Mouse (Mus musculus): ENCODE measurements around the gene Tef. TPM values are rescaled to one million over a fixed set of nuclear protein-coding genes. Genes with fewer than 3 reads are reported as not detected.

Tef gene
- total and polyA plus RNA-seq, 3 experiments = 12.3 to 21.7 TPM; not detected in 1

- no peak for TF ChIP-seq UBTF (IDR thresholded peaks at IDR 0.05; ENCODE audit: borderline replicate concordance, insufficient read depth, low read depth, low read length)
- TF ChIP-seq TCF12 (IDR thresholded peaks at IDR 0.05; ENCODE audit: low read depth, low read length) = peak; percentile 96
- 0 out of 2 replicates have a peak, but pooled peaks have one; percentile 9 for TF ChIP-seq GATA1 (IDR thresholded peaks at IDR 0.05; ENCODE audit: low read depth, low read length)
- TF ChIP-seq POLR2AphosphoS2 (IDR thresholded peaks at IDR 0.05; ENCODE audit: low read length) = peak; percentile 96
- TF ChIP-seq CHD2 (IDR thresholded peaks at IDR 0.05; ENCODE audit: low read length) = peak; percentile 61
- TF ChIP-seq MAZ (IDR thresholded peaks at IDR 0.05; ENCODE audit: low read depth, low read length) = peak; percentile 100
- no peak for TF ChIP-seq JUND (IDR thresholded peaks at IDR 0.05; ENCODE audit: low read depth, low read length)
- no peak for TF ChIP-seq SMC3 (IDR thresholded peaks at IDR 0.05; ENCODE audit: low read depth, low read length)
- no peak for TF ChIP-seq MYB (IDR thresholded peaks at IDR 0.05; ENCODE audit: low read depth, low read length)
- TF ChIP-seq ZC3H11A (IDR thresholded peaks at IDR 0.05; ENCODE audit: low read depth, low read length) = no peak
- peak; percentile 84 for TF ChIP-seq ZKSCAN1 (IDR thresholded peaks at IDR 0.05; ENCODE audit: low read depth, low read length)
- peak; percentile 87 for TF ChIP-seq HCFC1 (IDR thresholded peaks at IDR 0.05; ENCODE audit: low read depth, low read length)
- TF ChIP-seq KAT2A (conservative IDR thresholded peaks at IDR 0.05; ENCODE audit: low read depth, low read length) = peak; percentile 98
- no peak for TF ChIP-seq RAD21 (IDR thresholded peaks at IDR 0.05; ENCODE audit: low read depth, low read length)
- peak; percentile 90 for TF ChIP-seq MXI1 (IDR thresholded peaks at IDR 0.05; ENCODE audit: low read depth, low read length)
- TF ChIP-seq TAL1 (IDR thresholded peaks at IDR 0.05; ENCODE audit: low read length) = no peak
- peak in 1 of 2 experiments; percentile 68; a peak in 2 of 4 replicates for TF ChIP-seq EP300 (IDR thresholded peaks at IDR 0.05; ENCODE audit: low read depth in 1 of 2, low read length in 2 of 2)
Observed at GRCm38 (mm10) chr15:81858138-81858516, 55.9 kb downstream of the Tef start (continued).

GRCm38 (mm10) chr15:81858517-81859329 is 56.5 kb downstream of the Tef start, which contains the start of gene Tob2:
Gene Tob2 (minus strand): TSS chr15:81858796.
- Histone ChIP-seq H3K4me3 (ENCODE audit: control insufficient read depth in 1 of 2, insufficient read depth in 1 of 2, low read depth in 2 of 2, low read length in 2 of 2) (peak within 1 kb of the TSS; percentile 87 to 98), H3K79me2 (ENCODE audit: control insufficient read depth, insufficient read depth, low read length, poor library complexity) (peaks cover 43% of the 10 kb centered on the region), H3K27me3 (ENCODE audit: control insufficient read depth in 1 of 2, insufficient read depth in 2 of 2, low read length in 2 of 2) (no peaks in the 10 kb centered on the region), H3K9me3 (replicated peaks; ENCODE audit: insufficient read depth, low read length) (no peaks in the 10 kb centered on the region), H3K4me1 (ENCODE audit: control insufficient read depth in 1 of 2, insufficient read depth in 2 of 2, low read length in 2 of 2) (peaks cover 7 to 11% of the 10 kb centered on the region in 2 experiments), H3K27ac (ENCODE audit: control insufficient read depth, low read depth, low read length) (peak within 1 kb of the TSS; percentile 96), H3K36me3 (ENCODE audit: control insufficient read depth in 1 of 2, insufficient read depth in 2 of 2, low read length in 2 of 2) (peaks cover 2 to 18% of the 10 kb centered on the region in 2 experiments; a peak in 3 of 4 replicates), H3K9ac (ENCODE audit: control insufficient read depth, low read depth, low read length, poor library complexity, severe bottlenecking) (peak within 1 kb of the TSS; percentile 90)
- TF ChIP-seq GABPA (IDR thresholded peaks at IDR 0.05; ENCODE audit: low read depth, low read length) (no peak), TCF12 (IDR thresholded peaks at IDR 0.05; ENCODE audit: low read depth, low read length) (0 out of 2 replicates have a peak, but pooled peaks have one; percentile 17), ZMIZ1 (IDR thresholded peaks at IDR 0.05; ENCODE audit: low read depth, low read length) (0 out of 2 replicates have a peak, but pooled peaks have one; percentile 12), E2F4 (IDR thresholded peaks at IDR 0.05; ENCODE audit: borderline replicate concordance, low read depth, low read length) (peak; percentile 66; the same call in 1 of the 2 replicates), MAZ (IDR thresholded peaks at IDR 0.05; ENCODE audit: low read depth, low read length) (no peak; the same call in 1 of the 2 replicates), POLR2AphosphoS5 (IDR thresholded peaks at IDR 0.05; ENCODE audit: borderline replicate concordance, low read depth, low read length) (no peak), CHD1 (IDR thresholded peaks at IDR 0.05; ENCODE audit: low read depth, low read length) (peak; percentile 97; the same call in 1 of the 2 replicates), BHLHE40 (IDR thresholded peaks at IDR 0.05; ENCODE audit: borderline replicate concordance, low read depth, low read length) (peak; percentile 30; the same call in 1 of the 2 replicates), USF2 (IDR thresholded peaks at IDR 0.05; ENCODE audit: borderline replicate concordance in 1 of 2, insufficient read depth in 1 of 2, low read depth in 1 of 2, low read length in 2 of 2) (no peak), ZKSCAN1 (IDR thresholded peaks at IDR 0.05; ENCODE audit: low read depth, low read length) (no peak), USF1 (IDR thresholded peaks at IDR 0.05; ENCODE audit: low read depth, low read length) (0 out of 2 replicates have a peak, but pooled peaks have one; percentile 33), SIN3A (IDR thresholded peaks at IDR 0.05; ENCODE audit: low read length) (peak; percentile 21; the same call in 1 of the 2 replicates), ZNF384 (IDR thresholded peaks at IDR 0.05; ENCODE audit: low read depth, low read length) (peak; percentile 81), MYC (IDR thresholded peaks at IDR 0.05; ENCODE audit: low read depth, low read length) (peak; percentile 17; the same call in 1 of the 2 replicates), MXI1 (IDR thresholded peaks at IDR 0.05; ENCODE audit: low read depth, low read length) (peak; percentile 60), MAX (IDR thresholded peaks at IDR 0.05; ENCODE audit: low read length) (peak; percentile 45), ELF1 (IDR thresholded peaks at IDR 0.05; ENCODE audit: low read depth, low read length) (0 out of 2 replicates have a peak, but pooled peaks have one; percentile 13)
- DNase-seq (ENCODE audit: low read depth, low spot score) = peak; percentile 75

All from MEL (cell line).